Mouse (Mus musculus): Measurements from ENCODE around the gene Faap100. TPM values are rescaled to one million over a fixed set of nuclear protein-coding genes. Genes with fewer than 3 reads are reported as not detected.

The Faap100 gene
- total RNA-seq, 2 experiments from 2014 or later = 94.5 to 100 TPM

DNA sequence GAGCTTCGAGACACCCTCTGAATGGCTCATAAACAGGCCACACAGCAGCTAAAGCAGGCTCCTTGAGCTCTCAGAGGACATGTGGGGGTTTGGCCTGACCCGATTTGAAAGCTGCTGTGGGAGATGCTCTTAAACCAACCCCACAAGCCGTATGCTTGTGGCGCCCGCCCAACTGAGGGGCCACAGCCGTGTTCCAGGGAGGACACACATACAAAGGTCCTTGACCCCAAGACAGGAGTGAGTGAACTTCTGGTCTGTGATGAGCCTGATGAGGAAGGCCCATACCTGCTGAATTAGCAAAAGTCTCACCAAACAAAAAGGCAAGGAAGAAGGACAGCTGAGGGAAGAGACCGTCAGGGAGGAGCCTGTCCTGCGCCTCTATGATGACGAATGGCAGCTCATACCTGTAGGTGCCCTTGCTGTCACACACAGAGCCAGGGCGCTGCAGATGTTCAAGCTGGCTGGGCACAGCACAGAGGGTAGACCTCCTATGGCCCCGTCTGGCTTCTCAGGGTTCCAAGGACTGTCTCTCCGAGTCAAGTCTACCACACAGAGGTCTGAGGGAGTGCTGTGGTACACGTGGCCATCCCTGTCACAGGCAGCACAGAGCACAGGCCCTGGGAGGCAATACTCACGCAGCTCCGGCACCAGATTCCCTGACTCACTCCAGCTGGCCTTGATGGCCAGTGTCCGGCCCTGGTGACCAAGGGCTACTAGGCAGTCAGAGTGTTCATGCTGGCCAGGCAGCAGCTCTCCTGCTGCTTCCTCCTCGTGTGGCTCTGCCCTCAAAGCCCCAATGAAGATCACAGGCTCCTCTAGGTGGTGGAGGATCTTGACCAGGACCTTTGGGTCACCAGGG is 2.0 kb downstream of the Faap100 start:
- intact Hi-C loops (cut with DNase I) = no loop called here
- DNase-seq = no peak

- no peak for DNase-seq
- intact Hi-C loops (cut with DNase I) = no loop called here
These were observed 3.2 kb downstream of the Faap100 start for GRCm38 (mm10) chr11:120375324-120375723.

DNA sequence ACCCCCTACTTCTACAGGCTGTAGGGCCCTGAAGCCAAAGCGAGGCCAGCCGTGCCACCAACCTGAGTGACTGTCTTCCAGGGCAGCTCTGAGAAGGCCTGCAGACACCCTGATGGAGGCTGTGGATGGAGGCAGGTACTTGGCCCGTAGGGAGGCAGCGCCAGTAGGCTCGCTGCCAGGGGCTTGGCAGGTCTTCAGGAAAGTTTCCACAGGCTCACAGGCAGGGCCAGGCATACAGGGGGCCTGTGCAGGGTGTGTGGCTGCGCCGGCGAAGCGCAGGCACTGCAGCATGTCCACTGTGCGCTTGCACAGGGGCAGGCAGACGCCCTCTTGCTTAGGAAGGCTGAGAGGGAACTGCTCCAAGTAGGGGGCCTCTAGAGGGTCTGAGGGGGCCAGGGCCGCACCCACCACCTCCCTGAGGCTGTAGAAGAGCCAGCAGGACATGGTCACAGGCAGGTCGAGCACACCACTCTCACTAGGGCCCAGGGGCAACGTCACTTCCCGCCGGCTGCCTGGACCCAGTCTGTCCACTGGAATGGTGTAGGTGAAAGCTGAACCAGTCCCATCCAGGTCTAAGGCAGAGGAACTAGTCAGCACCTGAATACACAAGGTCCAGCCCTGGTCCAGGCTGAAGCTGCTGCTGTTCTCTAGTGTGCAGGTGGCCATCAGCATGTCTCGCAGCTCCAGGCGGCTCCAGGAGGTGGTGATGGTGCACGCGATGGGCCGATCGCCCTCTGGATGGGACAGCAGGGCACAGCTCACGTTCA is 4.6 kb downstream of the Faap100 start:
- intact Hi-C loops (cut with DNase I) = no loop called here
- no peak for DNase-seq

DNA sequence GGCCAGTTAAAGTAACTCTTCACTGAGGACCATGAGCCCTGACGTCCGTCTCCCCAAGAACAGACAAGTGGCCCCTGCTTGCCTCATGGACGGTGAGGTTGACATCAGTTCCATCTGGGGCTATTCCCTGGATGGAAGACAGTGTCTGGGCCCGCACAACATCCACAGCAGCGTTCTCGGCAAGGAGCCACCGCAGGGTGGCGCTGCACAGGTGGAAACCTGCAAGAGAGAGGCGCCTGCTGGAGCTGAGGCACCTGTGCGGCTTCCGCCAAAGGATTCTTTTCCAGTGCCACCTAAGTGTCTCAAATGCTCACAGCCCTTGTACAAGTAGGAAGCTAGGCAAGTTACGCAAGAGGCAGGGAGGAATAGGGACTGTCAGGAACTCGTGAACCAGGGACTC is 5.5 kb downstream of the Faap100 start:
- intact Hi-C loops (cut with DNase I) = no loop called here
- DNase-seq = no peak

DNA sequence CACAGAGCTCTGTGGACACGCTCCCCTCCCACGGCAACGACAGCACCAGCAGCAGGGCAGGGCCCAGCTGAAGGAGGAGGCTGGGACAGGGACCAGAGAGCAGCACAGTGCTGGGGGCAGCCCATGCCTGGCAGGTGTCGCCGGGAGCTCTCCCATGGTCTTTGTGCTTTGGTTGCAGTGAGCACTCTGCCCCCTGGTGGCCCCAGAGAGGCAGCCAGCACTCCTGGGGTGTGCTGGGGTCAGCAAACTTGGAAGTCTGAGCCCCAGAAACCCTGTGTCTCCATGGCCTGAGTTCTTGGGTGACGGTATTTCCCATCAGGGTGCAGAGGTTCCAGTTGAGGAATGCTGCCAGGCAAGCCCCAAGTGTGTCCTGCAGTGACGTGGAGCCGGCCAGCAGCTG is 8.9 kb downstream of the Faap100 start:
- DNase-seq = peak; percentile 68
- intact Hi-C loops (cut with DNase I) = no loop called here

DNA sequence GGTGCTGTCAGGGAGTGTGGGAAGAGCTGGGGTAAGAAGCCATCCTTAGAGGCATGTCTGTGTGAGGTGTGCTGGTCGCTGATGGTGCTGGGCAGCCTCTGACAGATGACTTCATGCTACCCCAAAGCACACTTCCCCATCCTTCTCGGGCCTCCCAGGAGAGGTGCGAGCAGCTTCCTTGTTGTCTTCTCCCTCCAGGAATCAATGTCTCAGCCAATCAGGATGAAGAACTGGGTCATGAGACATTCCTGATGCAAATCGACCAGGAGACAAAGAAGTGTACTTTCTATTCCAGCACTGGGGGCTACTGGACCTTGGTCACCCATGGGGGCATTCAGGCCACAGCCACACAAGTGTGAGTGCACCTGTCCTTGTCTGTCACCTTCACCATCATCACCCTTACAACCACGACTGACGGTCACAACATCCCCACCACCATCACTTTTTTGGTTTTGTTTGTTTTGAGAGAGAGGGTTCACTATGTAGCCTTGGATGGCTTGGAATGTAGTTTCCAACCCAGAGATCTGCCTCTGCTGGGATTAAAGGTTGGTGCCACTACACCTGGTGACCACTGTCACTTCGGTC is 12.0 kb downstream of the Faap100 start:
- no peak for DNase-seq
- intact Hi-C loops (cut with DNase I) = no loop called here

GRCm38 (mm10) chr11:120362891-120363290 is 15.7 kb downstream of the Faap100 start:
- intact Hi-C loops (cut with DNase I) = no loop called here

DNA sequence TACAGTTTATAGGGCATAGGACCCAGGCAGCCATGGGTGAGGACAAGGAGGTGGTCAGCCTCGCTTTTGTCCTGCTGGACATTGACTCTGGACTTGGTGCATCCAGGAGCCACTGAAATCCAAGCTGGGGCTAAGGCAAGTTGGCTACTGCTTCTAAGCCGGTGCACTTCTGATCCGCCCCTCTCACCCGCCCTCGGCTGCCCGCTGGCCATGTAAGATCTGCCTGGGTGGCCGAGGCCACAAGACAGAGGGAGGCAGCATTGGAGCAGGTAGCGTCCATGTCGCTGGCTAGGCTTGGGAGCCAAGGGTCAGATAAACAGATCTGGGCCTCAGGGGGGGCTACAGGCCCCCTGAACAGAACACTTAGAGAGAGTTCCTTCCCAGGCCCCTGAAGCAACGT is 17.3 kb downstream of the Faap100 start, which contains the start of gene Fscn2:
Gene Fscn2 (plus strand): TSS at position 240 of the 400 bp plus-strand sequence.
- DNase-seq = no peak
- intact Hi-C loops (cut with DNase I) = no loop called here

More at GRCm38 (mm10) chr11:120362891-120363290, 15.7 kb downstream of the Faap100 start:
- no peak for DNase-seq

DNA sequence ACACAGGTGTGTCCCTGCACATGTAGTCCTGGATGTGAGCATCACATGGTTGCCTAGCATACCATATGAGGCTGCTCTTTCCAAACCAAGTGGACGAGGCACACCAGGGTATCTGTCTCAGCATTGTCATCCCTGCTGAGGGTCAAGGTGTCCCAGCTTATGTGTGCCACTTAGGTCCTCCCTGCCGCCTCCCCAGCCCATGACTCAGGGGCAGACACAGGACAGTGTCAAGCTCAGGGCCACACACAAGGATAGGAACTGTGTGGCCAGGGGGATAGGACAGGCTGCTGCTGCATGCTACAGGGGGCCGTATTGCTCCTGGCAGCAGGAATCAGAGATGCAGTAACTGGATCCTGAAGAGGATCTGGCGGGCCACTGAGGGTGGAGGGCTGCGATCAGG is 17.8 kb downstream of the Faap100 start:
- no peak for DNase-seq
- intact Hi-C loops (cut with DNase I) = no loop called here

DNA sequence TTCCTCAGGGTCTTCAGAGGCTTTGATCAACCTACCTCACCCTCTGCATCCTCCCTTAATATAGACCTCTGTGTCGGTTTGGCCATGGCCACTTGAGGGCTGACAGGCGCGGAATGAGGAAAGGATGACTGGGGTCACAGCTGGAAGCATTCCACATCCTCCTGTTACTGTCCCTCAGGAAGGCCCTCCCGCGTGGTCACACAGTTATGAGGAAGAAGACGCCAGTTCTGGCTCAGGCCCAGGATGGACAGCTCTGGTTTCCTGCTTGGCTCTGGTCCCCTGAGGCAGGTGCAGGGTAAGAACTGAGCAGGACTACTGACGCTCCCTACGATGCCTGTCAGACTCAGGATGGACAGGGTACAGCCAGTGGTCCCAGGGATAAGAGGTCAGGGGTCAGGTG is 18.5 kb downstream of the Faap100 start:
- DNase-seq = peak; percentile 48
- intact Hi-C loops (cut with DNase I) = no loop called here

- peak; percentile 74 for DNase-seq
- intact Hi-C loops (cut with DNase I) = no loop called here
These were observed 19.2 kb downstream of the Faap100 start for GRCm38 (mm10) chr11:120359391-120359790.

GRCm38 (mm10) chr11:120357791-120358401 is 20.7 kb downstream of the Faap100 start:
- peak; percentile 89 for DNase-seq
- intact Hi-C loops (cut with DNase I) = no loop called here

DNA sequence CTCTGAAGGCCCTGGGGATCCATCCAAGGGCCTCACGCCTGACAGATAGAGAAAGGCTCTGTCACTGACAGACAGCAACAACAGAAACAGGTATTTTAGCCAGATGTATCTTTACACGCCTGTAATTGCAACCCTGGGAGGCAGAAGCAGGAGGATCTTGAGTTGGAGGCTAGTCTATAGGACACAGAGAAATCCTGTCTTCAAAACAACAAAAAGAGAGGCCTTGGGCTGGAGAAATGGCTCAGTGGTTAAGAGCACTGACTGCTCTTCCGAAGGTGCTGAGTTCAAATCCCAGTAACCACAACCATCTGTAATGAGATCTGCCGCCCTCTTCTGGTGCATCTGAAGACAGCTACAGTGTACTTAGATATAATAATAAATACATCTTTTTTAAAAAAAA is 21.7 kb downstream of the Faap100 start:
- intact Hi-C loops (cut with DNase I) = no loop called here
- no peak for DNase-seq

- intact Hi-C loops (cut with DNase I) = no loop called here
- DNase-seq = no peak
These were observed 22.2 kb downstream of the Faap100 start for GRCm38 (mm10) chr11:120356319-120356840.

DNA sequence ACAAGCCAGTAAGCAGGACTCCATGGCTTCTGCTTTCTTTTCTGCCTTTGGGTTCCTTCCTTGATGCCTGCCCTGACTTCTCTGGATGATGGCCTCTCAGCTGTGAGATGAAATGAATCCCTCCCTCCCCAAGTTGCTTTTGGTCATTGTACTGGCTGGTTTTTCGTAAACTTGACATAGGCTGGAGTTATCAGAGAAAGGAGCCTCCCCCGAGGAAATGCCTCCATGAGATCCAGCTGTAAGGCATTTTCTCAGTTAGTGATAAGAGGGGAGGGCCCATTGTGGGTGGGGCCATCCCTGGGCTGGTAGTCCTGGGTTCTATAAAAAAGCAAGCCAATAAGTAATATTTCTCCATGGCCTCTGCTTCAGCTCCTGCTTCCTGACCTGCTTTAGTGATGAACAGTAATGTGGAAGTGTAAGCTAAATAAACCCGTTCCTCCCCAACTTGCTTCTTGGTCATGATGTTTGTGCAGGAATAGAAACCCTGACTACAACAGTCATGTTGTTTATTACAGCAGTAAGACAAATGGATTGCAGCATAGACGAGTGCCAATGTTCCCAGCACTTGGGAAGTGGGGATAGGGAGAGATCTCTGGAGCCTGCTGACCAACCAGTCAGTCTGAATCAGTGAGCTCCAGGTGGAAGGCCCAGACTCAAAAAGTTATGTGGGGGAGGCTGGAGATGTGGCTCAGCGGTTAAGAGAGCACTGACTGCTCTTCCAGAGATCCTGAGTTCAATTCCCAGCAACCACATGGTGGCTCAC is 23.1 kb downstream of the Faap100 start:
- intact Hi-C loops (cut with DNase I) = no loop called here

DNA sequence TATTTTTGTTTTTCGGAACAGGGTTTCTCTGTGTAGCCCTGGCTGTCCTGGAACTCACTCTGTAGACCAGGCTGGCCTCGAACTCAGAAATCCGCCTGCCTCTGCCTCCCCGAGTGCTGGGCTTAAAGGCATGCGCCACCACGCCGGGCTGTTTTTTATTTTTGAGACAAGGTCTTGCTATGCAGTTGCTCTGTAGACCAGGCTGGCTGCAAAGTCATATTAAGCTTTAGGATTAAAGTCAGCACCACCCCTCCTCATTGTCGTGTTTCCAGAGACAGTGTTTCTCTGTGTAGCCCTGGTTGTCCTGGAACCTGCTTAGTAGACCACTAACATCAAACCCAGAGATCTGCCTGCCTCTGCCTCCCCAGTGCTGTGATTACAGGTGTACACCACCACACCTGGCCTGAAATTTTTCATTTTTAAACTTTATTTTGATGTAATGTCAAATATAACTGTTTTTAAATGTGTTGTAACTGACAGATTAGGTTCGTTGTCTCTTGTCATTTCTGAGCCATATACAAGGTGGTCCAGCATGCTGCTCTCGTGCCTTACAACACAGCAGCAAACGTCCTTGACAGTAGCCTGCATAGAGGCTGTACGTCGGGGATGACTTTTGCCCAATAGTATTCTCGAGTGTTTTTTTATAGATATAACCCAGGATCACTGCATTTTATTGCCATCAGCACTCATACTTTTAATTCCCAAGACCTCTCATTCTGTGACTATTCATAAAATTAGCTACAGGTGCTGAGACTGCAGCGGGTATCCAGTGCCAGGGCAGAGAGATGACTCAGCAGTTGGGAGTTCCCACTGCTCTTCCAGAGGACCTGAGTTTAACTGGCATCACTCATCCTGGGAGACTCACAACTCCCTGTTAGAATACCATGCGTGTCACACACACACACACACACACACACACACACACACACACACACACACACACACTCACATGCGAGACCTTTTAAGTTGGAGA is 24.0 kb downstream of the Faap100 start:
- DNase-seq = peak; percentile 0
- intact Hi-C loops (cut with DNase I) = no loop called here

More for the DNA sequence above, 23.1 kb downstream of the Faap100 start:
- DNase-seq = no peak

DNA sequence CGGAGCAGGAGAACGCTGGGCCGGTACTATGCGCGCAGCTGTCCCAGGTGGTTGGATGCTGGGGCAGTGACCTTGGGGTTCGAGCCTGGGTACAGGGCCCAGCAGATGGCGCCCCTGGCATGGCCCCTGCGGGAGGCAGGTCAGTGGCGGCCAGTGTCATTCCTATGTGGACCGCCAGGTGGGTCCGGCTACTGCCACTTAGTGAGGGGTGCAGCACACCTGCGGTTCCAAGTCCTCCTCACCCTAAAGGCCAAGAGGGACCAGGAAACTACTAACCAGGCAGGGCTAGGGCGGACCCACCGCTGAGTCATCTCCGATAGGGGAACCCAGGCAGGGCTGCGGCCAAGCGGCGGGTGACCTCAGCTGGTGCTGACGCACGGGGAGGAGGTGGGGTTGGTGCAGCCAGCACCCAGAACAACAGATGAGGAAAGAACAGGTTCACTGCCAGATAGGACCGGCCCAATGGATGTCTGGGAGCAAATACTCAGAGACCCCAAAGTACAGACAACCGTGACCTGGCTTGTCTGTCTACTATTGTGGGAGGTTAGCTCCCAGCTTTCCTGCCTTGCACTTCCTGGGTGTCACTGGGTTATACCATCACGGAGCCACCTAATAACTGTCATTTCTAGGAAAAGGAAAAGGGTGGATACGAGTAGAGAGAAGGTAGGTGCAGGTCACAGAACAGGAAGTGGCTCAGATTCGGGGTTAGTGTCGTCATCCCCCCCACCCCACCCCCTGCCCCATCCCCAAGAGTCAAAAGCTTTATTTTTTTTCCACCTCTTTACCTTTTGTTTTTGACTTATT is 24.9 kb downstream of the Faap100 start:
- intact Hi-C loops (cut with DNase I) = no loop called here
- DNase-seq = peak; percentile 74
